8 mouse cellular contexts compared by ENCODE assay signal in the genomic region with DNA sequence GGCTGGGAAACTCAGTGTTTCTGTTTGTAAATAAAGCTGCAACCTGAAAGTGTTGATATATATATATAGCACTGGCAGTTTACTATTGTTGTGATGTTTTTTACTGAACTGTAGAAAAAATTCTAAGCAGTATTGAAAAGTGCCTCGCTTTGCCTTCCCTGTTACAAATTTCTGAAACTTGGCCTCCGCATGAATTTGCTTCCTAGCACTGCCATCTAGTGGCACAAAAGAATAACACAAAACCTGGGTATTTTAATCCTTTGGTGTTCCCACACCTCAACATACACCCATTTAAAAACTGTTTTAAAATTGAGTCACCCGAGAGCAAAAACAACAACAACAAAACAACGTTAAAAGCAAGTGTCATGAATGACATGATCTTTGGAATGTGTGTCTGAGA. TPM values are rescaled to one million over a fixed set of nuclear protein-coding genes. Genes with fewer than 3 reads are reported as not detected.
DNase-seq lines count a peak whose midpoint lies in the region; ATAC-seq and TF ChIP-seq lines count a peak whose summit lies in the region.

No protein-coding gene starts in this region.

- H3K27me3 ChIP-seq in midbrain, embryonic 14.5 days (ENCODE audit: control insufficient read depth, insufficient read depth, low read length): no peaks in the 10 kb centered on the region
- no peaks in the 10 kb centered on the region for H3K27me3 ChIP-seq in midbrain, embryonic 13.5 days

- peak; percentile 85; the same call in 1 of the 2 replicates for TF ChIP-seq CTCF in gastrocnemius, adult 2 months (IDR thresholded peaks at IDR 0.05)
- peak; percentile 66; the same call in 1 of the 2 replicates for TF ChIP-seq CTCF in brain, embryonic 14.5 days (IDR thresholded peaks at IDR 0.05; ENCODE audit: borderline replicate concordance, extremely low read depth, insufficient read depth, insufficient read length)

- H3K9ac ChIP-seq in midbrain, embryonic 14.5 days (replicated peaks; ENCODE audit: low read length): no peak overlapping the region
- no peak overlapping the region for H3K9ac ChIP-seq in midbrain, embryonic 13.5 days (replicated peaks)

- TF ChIP-seq POLR2A in brain, embryonic 14.5 days (IDR thresholded peaks at IDR 0.05; ENCODE audit: borderline replicate concordance, extremely low read depth, insufficient read depth, insufficient read length, poor library complexity, severe bottlenecking): no peak

- H3K4me2 ChIP-seq in midbrain, embryonic 14.5 days (ENCODE audit: low read length): no peak overlapping the region
- H3K4me2 ChIP-seq in midbrain, embryonic 13.5 days (replicated peaks): no peak overlapping the region

- 5% methylated on average over 4 of the region's 4 CpGs for WGBS in midbrain, embryonic 14.5 days
- 3% methylated on average over 4 of the region's 4 CpGs for WGBS in midbrain, embryonic 13.5 days

- H3K9me3 ChIP-seq in midbrain, embryonic 14.5 days (ENCODE audit: control insufficient read depth, low read length): no peaks in the 10 kb centered on the region
- H3K9me3 ChIP-seq in midbrain, embryonic 13.5 days: no peaks in the 10 kb centered on the region

- no peak overlapping the region for H3K27ac ChIP-seq in gastrocnemius, adult 2 months
- no peak overlapping the region for H3K27ac ChIP-seq in midbrain, embryonic 14.5 days (replicated peaks; ENCODE audit: low read depth, low read length)
- H3K27ac ChIP-seq in midbrain, embryonic 13.5 days: no peak overlapping the region

- ATAC-seq in midbrain, embryonic 14.5 days (ENCODE audit: low FRiP score, low TSS enrichment): no peak
- no peak for ATAC-seq in midbrain, embryonic 13.5 days
- no peak for ATAC-seq in erythroblast, adult 5-6 weeks (replicated peaks; ENCODE audit: low FRiP score, poor library complexity, severe bottlenecking)

- intact Hi-C loops in gastrocnemius, adult 2 months (cut with DNase I): loop anchor here (1.0 kb wide), 1 partner anchor 322 kb away; no protein-coding TSS in a partner anchor

- H3K4me1 ChIP-seq in midbrain, embryonic 14.5 days (ENCODE audit: control insufficient read depth, insufficient read depth, low read length): no peaks in the 10 kb centered on the region
- 0 out of 2 replicates have a peak, but pooled peaks cover 5% of the 10 kb centered on the region for H3K4me1 ChIP-seq in midbrain, embryonic 13.5 days (replicated peaks)

- H3K4me3 ChIP-seq in gastrocnemius, adult 2 months: no peak overlapping the region
- no peak overlapping the region for H3K4me3 ChIP-seq in midbrain, embryonic 14.5 days (replicated peaks; ENCODE audit: low read depth, low read length)
- H3K4me3 ChIP-seq in midbrain, embryonic 13.5 days (replicated peaks): no peak overlapping the region

- no peak for DNase-seq in gastrocnemius, adult 2 months
- no peak for DNase-seq in gastrocnemius, adult 8-10 months (ENCODE audit: low spot score in 2 of 2)
- peak; percentile 87 for DNase-seq in midbrain, embryonic 14.5 days
- DNase-seq in brain, embryonic 14.5 days (ENCODE audit: low read depth): peak; percentile 80
- DNase-seq in hindlimb bud, embryonic 11.5 days (ENCODE audit: extremely low spot score, low read depth, low spot score): peak; percentile 42
- DNase-seq in spleen, adult 12 weeks (ENCODE audit: low spot score): no peak

- peaks cover 2% of the 10 kb centered on the region; the same call in 1 of the 2 replicates for H3K36me3 ChIP-seq in midbrain, embryonic 14.5 days (ENCODE audit: control insufficient read depth, insufficient read depth, low read length)
- H3K36me3 ChIP-seq in midbrain, embryonic 13.5 days: 0 out of 2 replicates have a peak, but pooled peaks cover 3% of the 10 kb centered on the region

RNA-seq across cellular contexts. Expression of gene 1700010I14Rik, which starts 51.5 kb away (rescaled TPM):
- total RNA-seq in gastrocnemius, adult 2 months (2021): under 1 TPM; 0.25 to 0.26 TPM
- total RNA-seq in gastrocnemius, adult 8-10 months (2022): under 1 TPM in 2 of 4 experiments, not detected in 2; 0.17 to 0.52 TPM
- polyA plus RNA-seq in midbrain, embryonic 14.5 days (2014; fragmentation: Nextera tagmentation; extraction: Ambion mirVana): 1.9 and 2.7 TPM in 2 replicates
- 2.7 and 3.1 TPM in 2 replicates for polyA plus RNA-seq in midbrain, embryonic 13.5 days (2015; fragmentation: Nextera tagmentation; extraction: Ambion mirVana)
- polyA plus RNA-seq in brain, embryonic 14.5 days (2012; rRNA removed): 1.8 and 2.4 TPM in 2 replicates
- total RNA-seq in erythroblast, adult 5-6 weeks (2015; ENCODE audit: low replicate concordance): 2.3 TPM in 1 of 2 replicates, not detected in the other
- 0.43 and 0.56 TPM in 2 replicates for total RNA-seq in erythroblast, adult 5-6 weeks (2017; ENCODE audit: low replicate concordance)

Comparison
In these comparisons a context has a peak if more than half of its experiments do, and no peak if none do; other contexts are left out.
1. DNase-seq: peak in midbrain, embryonic 14.5 days (single experiment), brain, embryonic 14.5 days (single experiment) and hindlimb bud, embryonic 11.5 days (single experiment); none in gastrocnemius, adult 2 months (single experiment), gastrocnemius, adult 8-10 months (0 of 2) and spleen, adult 12 weeks (single experiment).